Mouse (Mus musculus): Measurements from ENCODE around the gene Cngb1. TPM values are rescaled to one million over a fixed set of nuclear protein-coding genes. Genes with fewer than 3 reads are reported as not detected.

Cngb1 gene
- polyA plus RNA-seq, 1 experiment: not detected

DNA sequence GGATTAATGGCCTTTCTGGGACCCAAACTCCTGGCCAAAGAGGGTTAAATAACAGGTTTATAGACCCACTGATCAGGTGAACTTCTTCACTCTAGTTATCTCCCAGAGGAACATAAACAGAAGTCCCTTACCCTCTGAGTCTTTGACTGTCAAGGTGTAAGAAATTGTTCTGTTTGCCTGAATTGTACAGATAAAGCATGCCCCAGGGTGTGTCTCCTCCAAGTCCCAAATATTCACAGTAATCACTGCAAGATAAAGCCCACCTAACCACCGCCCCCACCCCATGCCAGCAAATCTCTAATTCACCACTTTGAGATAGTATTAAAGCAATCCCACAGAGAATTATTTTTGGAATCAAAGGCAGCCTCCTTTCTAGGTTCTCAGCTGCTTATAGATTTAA lies 24.0 kb upstream of the Cngb1 start:
- H3K27me3 ChIP-seq (ENCODE audit: control insufficient read depth): no peaks in the 10 kb centered on the region
- peaks cover 52% of the 10 kb centered on the region for H3K36me3 ChIP-seq (ENCODE audit: control insufficient read depth)
- TF ChIP-seq TAL1 (IDR thresholded peaks at IDR 0.05; ENCODE audit: low read length): no peak
- no peak for TF ChIP-seq GATA1 (IDR thresholded peaks at IDR 0.05; ENCODE audit: low read length)
- H3K4me3 ChIP-seq (replicated peaks): no peak overlapping the region
- peaks cover 34% of the 10 kb centered on the region for H3K4me1 ChIP-seq (ENCODE audit: control insufficient read depth)
- H3K9me3 ChIP-seq (ENCODE audit: control insufficient read depth, low read length): peaks cover 13% of the 10 kb centered on the region

DNA sequence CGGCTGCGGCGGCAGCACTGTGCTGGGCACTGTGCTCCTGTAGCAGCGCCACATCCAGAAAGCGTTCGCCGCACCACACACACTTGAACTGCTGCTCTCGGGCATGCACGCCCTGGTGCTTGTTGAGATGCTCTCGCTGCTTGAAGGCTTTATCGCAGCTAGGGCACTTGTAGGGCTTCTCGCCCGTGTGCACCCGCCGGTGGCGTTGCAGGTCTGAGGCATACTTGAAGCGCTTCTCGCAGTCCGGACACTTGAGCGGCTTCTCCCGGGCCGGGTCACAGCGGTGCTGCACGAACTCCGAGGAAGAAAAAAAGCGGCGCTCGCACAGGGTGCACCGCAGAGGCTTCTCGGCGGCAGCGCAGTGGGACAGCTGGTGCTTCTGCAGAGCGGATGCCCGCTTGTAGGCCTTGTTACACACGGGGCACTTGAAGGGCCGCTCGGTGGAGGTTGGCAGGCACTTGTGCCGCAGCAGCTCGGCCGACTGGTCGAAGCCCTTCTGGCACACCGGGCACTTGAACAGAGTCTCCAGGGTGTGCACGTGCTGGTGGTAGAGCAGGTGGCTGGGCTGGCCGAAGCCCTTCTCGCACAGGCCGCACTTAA lies 21.6 kb upstream of the Cngb1 start:
- Histone ChIP-seq H3K27me3 (ENCODE audit: control insufficient read depth) (no peaks in the 10 kb centered on the region), H3K4me1 (ENCODE audit: control insufficient read depth) (peaks cover 28% of the 10 kb centered on the region), H3K4me3 (replicated peaks) (no peak overlapping the region), H3K36me3 (ENCODE audit: control insufficient read depth) (peaks cover 34% of the 10 kb centered on the region), H3K9me3 (ENCODE audit: control insufficient read depth, low read length) (peaks cover 13% of the 10 kb centered on the region)
- TF ChIP-seq GATA1 (IDR thresholded peaks at IDR 0.05; ENCODE audit: low read length): no peak
- no peak for TF ChIP-seq TAL1 (IDR thresholded peaks at IDR 0.05; ENCODE audit: low read length)

DNA sequence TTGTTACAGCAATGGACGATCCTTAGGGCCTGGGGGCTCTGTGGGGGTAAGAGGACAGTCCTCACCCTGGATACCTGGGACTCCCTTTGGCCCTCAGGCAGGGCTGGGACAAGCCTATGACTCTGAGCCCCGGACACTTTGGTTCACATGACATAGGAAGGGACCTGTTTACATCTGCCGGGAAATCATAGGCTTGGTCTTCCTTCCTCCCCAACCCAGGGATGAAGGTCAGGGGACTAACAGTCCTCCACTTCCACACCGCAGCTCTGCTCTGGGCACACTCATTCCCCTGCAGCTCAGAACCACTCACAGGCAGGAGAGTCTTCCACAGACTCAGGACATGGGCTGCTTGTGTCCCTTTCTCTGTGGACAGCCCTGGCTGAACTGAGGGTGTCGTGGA lies 20.4 kb upstream of the Cngb1 start:
- peaks cover 17% of the 10 kb centered on the region for H3K4me1 ChIP-seq (ENCODE audit: control insufficient read depth)
- no peak for TF ChIP-seq GATA1 (IDR thresholded peaks at IDR 0.05; ENCODE audit: low read length)
- H3K36me3 ChIP-seq (ENCODE audit: control insufficient read depth): peaks cover 34% of the 10 kb centered on the region
- H3K9me3 ChIP-seq (ENCODE audit: control insufficient read depth, low read length): peaks cover 13% of the 10 kb centered on the region
- H3K4me3 ChIP-seq (replicated peaks): no peak overlapping the region
- peaks cover 3% of the 10 kb centered on the region; the same call in 1 of the 2 replicates for H3K27me3 ChIP-seq (ENCODE audit: control insufficient read depth)

DNA sequence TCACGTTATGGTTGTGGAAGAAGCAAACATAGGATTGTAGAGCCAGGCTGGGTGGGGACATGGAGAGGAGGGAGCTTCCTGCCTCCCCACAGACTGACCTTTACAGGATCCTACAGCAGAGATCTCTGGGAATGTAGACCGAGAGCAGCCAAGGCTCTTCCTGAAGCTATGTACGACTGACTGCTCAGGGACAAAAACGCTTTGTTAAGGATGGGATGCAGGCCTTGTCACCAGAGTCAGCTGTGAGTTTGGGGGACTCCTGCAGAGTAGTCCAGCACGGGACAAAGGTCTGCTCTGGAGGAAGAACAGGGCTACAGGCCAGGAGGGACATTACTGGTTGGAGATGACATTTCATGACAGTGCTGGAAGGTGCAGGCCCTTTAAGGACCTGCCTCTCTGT lies 18.3 kb upstream of the Cngb1 start:
- no peak for TF ChIP-seq GATA1 (IDR thresholded peaks at IDR 0.05; ENCODE audit: low read length)
- TF ChIP-seq TAL1 (IDR thresholded peaks at IDR 0.05; ENCODE audit: low read length): no peak
- peaks cover 34% of the 10 kb centered on the region for H3K36me3 ChIP-seq (ENCODE audit: control insufficient read depth)
- H3K27me3 ChIP-seq (ENCODE audit: control insufficient read depth): peaks cover 22% of the 10 kb centered on the region
- H3K4me3 ChIP-seq (replicated peaks): no peak overlapping the region
- H3K4me1 ChIP-seq (ENCODE audit: control insufficient read depth): peaks cover 6% of the 10 kb centered on the region
- H3K9me3 ChIP-seq (ENCODE audit: control insufficient read depth, low read length): peaks cover 13% of the 10 kb centered on the region

DNA sequence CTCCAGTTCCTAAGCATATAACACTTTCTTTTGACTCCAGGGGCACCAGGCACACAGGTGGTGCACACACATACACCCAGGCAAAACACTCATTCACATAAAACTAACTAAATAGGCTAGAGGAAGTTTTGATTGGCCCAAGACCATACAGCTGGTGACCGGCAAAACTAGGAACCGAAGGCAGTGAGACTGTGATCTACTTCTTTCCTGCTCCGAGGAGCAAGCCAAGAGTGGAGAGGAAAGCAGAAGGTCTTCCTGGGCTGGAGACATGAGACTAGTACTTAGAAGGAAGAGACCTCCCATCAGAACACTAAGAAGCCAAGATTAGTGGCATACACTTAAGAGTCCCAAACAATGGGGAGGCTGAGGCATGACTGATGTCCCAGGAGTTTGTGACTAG lies 16.8 kb upstream of the Cngb1 start:
- Histone ChIP-seq H3K4me1 (ENCODE audit: control insufficient read depth) (peaks cover 6% of the 10 kb centered on the region), H3K4me3 (replicated peaks) (no peak overlapping the region)
- TF ChIP-seq GATA1 (IDR thresholded peaks at IDR 0.05; ENCODE audit: low read length) (no peak), TAL1 (IDR thresholded peaks at IDR 0.05; ENCODE audit: low read length) (no peak)

DNA sequence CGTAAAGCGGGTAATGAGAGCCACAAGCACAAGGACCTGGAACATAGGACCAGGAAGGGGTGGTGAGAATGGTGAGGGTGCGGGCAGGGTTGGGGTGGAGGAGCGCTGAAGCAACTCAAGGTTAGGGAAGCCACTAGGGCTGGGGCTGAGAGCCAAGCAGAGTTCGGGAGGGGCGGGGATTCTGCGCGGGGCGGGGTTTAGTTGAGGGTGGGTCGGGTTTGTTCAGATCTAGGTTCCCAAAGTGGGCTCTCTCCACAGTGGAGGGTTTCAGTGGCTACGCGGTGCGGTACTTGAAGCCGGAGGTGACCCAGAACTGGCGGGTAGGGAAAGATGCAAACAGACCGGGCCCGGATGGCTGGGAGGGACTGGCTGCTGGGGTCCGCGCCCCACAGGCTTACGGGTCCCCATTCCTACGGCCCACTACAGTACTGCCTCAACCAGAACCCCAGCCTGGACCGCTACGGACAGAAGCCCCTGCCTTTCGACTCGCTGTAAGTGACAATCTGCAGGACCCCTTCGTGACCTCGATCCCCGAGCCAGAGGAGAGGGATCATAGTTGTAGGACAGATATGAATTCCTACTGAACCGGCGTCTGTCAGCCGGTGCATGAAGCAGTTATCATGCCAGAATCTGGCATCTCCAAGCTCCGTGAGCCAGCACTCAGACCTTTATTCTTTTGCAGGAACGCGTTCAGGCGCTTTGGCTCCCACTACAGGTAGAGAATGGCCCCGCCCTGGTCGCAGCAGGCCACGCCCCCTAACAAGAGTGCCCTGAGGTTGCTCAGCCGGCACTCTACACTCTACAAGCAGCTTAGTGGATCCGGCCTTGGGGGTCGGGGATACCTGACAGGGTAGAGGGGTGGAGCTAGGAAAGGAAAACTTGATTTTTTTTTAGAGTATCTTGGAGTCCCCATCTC lies 14.1 kb upstream of the Cngb1 start:
- TF ChIP-seq GATA1 (IDR thresholded peaks at IDR 0.05; ENCODE audit: low read length) (no peak), TAL1 (IDR thresholded peaks at IDR 0.05; ENCODE audit: low read length) (no peak)
- peaks cover 29% of the 10 kb centered on the region for H3K27me3 ChIP-seq (ENCODE audit: control insufficient read depth)
- peak overlapping the region; percentile 33 for H3K4me3 ChIP-seq (replicated peaks)
- H3K9me3 ChIP-seq (ENCODE audit: control insufficient read depth, low read length): peaks cover 3% of the 10 kb centered on the region; the same call in 1 of the 2 replicates
- peaks cover 6% of the 10 kb centered on the region for H3K4me1 ChIP-seq (ENCODE audit: control insufficient read depth)
- no peaks in the 10 kb centered on the region for H3K36me3 ChIP-seq (ENCODE audit: control insufficient read depth)

More for the DNA sequence above, 16.8 kb upstream of the Cngb1 start:
- peaks cover 28% of the 10 kb centered on the region for H3K27me3 ChIP-seq (ENCODE audit: control insufficient read depth)
- peaks cover 20% of the 10 kb centered on the region for H3K36me3 ChIP-seq (ENCODE audit: control insufficient read depth)
- H3K9me3 ChIP-seq (ENCODE audit: control insufficient read depth, low read length): peaks cover 6% of the 10 kb centered on the region

DNA sequence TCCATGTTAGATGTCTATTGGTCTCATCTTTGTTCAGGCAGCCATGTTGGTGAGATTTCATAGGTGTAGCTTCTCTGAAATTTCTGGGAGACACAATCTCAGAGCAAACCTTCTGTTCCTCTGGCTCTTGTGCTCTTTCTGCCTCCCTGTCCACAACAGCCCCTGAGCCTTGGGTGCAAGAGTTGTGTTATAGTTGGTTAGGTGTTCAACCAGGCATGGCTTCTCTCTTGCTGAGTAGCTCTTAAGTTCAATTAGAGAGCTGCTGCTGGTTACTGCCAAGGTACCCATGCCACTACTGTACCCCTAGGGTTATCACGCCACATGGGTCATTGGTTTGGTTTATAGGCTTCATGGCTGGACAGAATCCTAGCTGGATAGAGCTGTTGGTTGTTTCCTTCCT lies 9.0 kb upstream of the Cngb1 start:
- Histone ChIP-seq H3K4me1 (ENCODE audit: control insufficient read depth) (peaks cover 1% of the 10 kb centered on the region), H3K27me3 (ENCODE audit: control insufficient read depth) (peaks cover 16% of the 10 kb centered on the region), H3K36me3 (ENCODE audit: control insufficient read depth) (no peaks in the 10 kb centered on the region), H3K4me3 (replicated peaks) (no peak overlapping the region), H3K9me3 (ENCODE audit: control insufficient read depth, low read length) (peaks cover 3% of the 10 kb centered on the region; the same call in 1 of the 2 replicates)
- TF ChIP-seq TAL1 (IDR thresholded peaks at IDR 0.05; ENCODE audit: low read length) (no peak), GATA1 (IDR thresholded peaks at IDR 0.05; ENCODE audit: low read length) (no peak)

DNA sequence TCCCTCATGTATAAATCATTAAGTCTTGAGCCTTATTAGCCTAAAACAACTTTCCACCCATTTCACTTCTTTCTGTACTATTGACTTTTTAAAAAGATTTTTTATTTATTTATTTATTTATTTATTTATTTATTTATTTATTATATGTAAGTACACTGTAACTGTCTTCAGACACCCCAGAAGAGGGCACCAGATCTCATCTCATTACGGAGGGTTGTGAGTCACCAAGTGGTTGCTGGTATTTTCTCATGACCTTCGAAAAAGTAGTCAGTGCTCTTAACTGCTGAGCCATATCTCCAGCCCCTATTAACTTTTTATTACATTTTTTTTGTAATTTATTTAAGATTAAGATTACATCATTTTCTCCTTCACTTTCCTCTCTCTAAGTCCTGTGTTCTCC lies 8.3 kb upstream of the Cngb1 start:
- H3K4me3 ChIP-seq (replicated peaks): no peak overlapping the region
- H3K27me3 ChIP-seq (ENCODE audit: control insufficient read depth): peaks cover 9% of the 10 kb centered on the region
- peaks cover 3% of the 10 kb centered on the region; the same call in 1 of the 2 replicates for H3K9me3 ChIP-seq (ENCODE audit: control insufficient read depth, low read length)
- TF ChIP-seq TAL1 (IDR thresholded peaks at IDR 0.05; ENCODE audit: low read length): no peak
- no peak for TF ChIP-seq GATA1 (IDR thresholded peaks at IDR 0.05; ENCODE audit: low read length)
- H3K4me1 ChIP-seq (ENCODE audit: control insufficient read depth): no peaks in the 10 kb centered on the region
- H3K36me3 ChIP-seq (ENCODE audit: control insufficient read depth): no peaks in the 10 kb centered on the region

DNA sequence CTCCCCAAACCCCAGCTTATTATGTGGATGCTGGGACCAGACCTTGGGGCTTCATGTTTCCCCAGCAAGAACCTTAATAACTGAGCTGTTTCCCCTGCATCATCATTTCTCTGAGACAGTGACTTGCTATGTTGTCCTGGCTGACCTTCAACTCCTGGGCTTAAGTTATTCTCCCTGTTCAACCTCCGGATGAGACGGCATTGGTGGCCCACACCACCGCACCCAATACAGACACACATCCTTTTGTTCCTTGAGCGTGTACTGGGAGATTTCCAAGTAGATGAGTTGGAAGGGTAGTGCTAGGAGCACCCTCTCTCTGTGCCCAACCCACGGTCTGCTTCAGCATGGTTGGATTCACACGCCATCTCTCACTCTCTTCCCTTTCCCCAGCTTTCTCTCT lies 7.5 kb upstream of the Cngb1 start:
- no peak for TF ChIP-seq TAL1 (IDR thresholded peaks at IDR 0.05; ENCODE audit: low read length)
- H3K9me3 ChIP-seq (ENCODE audit: control insufficient read depth, low read length): peaks cover 3% of the 10 kb centered on the region; the same call in 1 of the 2 replicates
- H3K27me3 ChIP-seq (ENCODE audit: control insufficient read depth): peaks cover 6% of the 10 kb centered on the region
- H3K36me3 ChIP-seq (ENCODE audit: control insufficient read depth): no peaks in the 10 kb centered on the region
- no peaks in the 10 kb centered on the region for H3K4me1 ChIP-seq (ENCODE audit: control insufficient read depth)
- H3K4me3 ChIP-seq (replicated peaks): no peak overlapping the region

Data from erythroblast, embryonic 14.5 days (primary cell).